Mouse (Mus musculus): ENCODE measurements around the gene Casc1.

- TF ChIP-seq CTCF (IDR thresholded peaks at IDR 0.05; ENCODE audit: borderline replicate concordance, control insufficient read depth, extremely low read depth, insufficient read depth, low read length, poor library complexity) = no peak
- TF ChIP-seq POLR2A (IDR thresholded peaks at IDR 0.05; ENCODE audit: control insufficient read depth, extremely low read depth, insufficient read depth, low read length, poor library complexity) = no peak
Measured at GRCm38 (mm10) chr6:145255952-145256700, 45.3 kb upstream of the Casc1 start.

All from thymus, adult 2 months (tissue).